Comparison of ENCODE assay signal across 17 mouse cellular contexts in genomic region chr11:104303088-104303960, GRCm38 (mm10).
A peak's percentile ranks its signal among the peaks of the same experiment; 100 is the strongest.
DNase-seq lines count a peak whose midpoint lies in the region; ATAC-seq and TF ChIP-seq lines count a peak whose summit lies in the region.
"Had no signal": no experiment of that assay in that cellular context is flagged by ENCODE, and none has a peak within 500 bp of the region (broad histone marks: within the 10 kb centered on the region; RNA-seq: fewer than 3 reads in every experiment).

No protein-coding gene starts in this region.

- WGBS in embryonic facial prominence, embryonic 11.5 days: 25% methylated on average over 8 of the region's 8 CpGs
- 25% methylated on average over 8 of the region's 8 CpGs for WGBS in limb, embryonic 15.5 days

- H3K36me3 ChIP-seq in embryonic facial prominence, embryonic 11.5 days (replicated peaks; ENCODE audit: control insufficient read depth, insufficient read depth, low read depth, low read length): no peaks in the 10 kb centered on the region
- H3K36me3 ChIP-seq in limb, embryonic 15.5 days: no peaks in the 10 kb centered on the region
- H3K36me3 ChIP-seq: embryonic facial prominence, embryonic 15.5 days; liver, embryonic 15.5 days had no signal

- H3K9ac ChIP-seq in embryonic facial prominence, embryonic 11.5 days (replicated peaks; ENCODE audit: low read length): no peak overlapping the region
- no peak overlapping the region for H3K9ac ChIP-seq in limb, embryonic 15.5 days
- H3K9ac ChIP-seq: embryonic facial prominence, embryonic 15.5 days; forebrain, postnatal 0 days; liver, embryonic 15.5 days had no signal

- ATAC-seq in embryonic facial prominence, embryonic 11.5 days (replicated peaks; ENCODE audit: insufficient number of reproducible peaks, low FRiP score, low TSS enrichment, low read depth): no peak
- 0 out of 2 replicates have a peak, but pooled peaks have one; percentile 50 for ATAC-seq in limb, embryonic 15.5 days (ENCODE audit: insufficient number of reproducible peaks, low FRiP score, low TSS enrichment, low read depth)
- ATAC-seq: forebrain, postnatal 0 days; hindbrain, postnatal 0 days had no signal

- peak overlapping the region; percentile 53; the same call in 1 of the 2 replicates for H3K27ac ChIP-seq in layer of hippocampus, adult 2 months
- no peak overlapping the region for H3K27ac ChIP-seq in embryonic facial prominence, embryonic 11.5 days (replicated peaks; ENCODE audit: low read depth, low read length)
- H3K27ac ChIP-seq in limb, embryonic 15.5 days: peak overlapping the region; percentile 33; the same call in 1 of the 2 replicates
- H3K27ac ChIP-seq: heart, adult 2 months; hindbrain, postnatal 0 days; liver, embryonic 15.5 days had no signal

- no peaks in the 10 kb centered on the region for H3K4me1 ChIP-seq in embryonic facial prominence, embryonic 11.5 days (ENCODE audit: control insufficient read depth, insufficient read depth, low read length)
- peaks cover 10% of the 10 kb centered on the region for H3K4me1 ChIP-seq in limb, embryonic 15.5 days

- no peaks in the 10 kb centered on the region for H3K27me3 ChIP-seq in embryonic facial prominence, embryonic 11.5 days (ENCODE audit: control insufficient read depth, insufficient read depth, low read length)
- H3K27me3 ChIP-seq in limb, embryonic 15.5 days: no peaks in the 10 kb centered on the region
- H3K27me3 ChIP-seq: embryonic facial prominence, embryonic 15.5 days; liver, embryonic 15.5 days had no signal

- no peak for TF ChIP-seq CTCF in layer of hippocampus, adult 2 months (conservative IDR thresholded peaks at IDR 0.05)

- no peak overlapping the region for H3K4me2 ChIP-seq in embryonic facial prominence, embryonic 11.5 days (ENCODE audit: low read depth, low read length)
- H3K4me2 ChIP-seq in limb, embryonic 15.5 days: no peak overlapping the region

- no peak for DNase-seq in layer of hippocampus, adult 2 months (ENCODE audit: low spot score in 2 of 2)
- DNase-seq in layer of hippocampus, postnatal 14 days (ENCODE audit: low spot score in 2 of 2): no peak
- DNase-seq in NIH3T3 (ENCODE audit: low read depth): peak; percentile 81
- peak; percentile 72 for DNase-seq in embryonic facial prominence, embryonic 11.5 days (ENCODE audit: low spot score)
- no peak for DNase-seq in retina, embryonic 14.5 days (ENCODE audit: low spot score)
- no peak for DNase-seq in spleen, postnatal 14 days (ENCODE audit: low spot score in 2 of 2)
- DNase-seq in spleen, postnatal 10 days (ENCODE audit: low spot score in 2 of 2): no peak
- DNase-seq: cerebellum, postnatal 10 days; heart, adult 2 months; kidney, adult 9 months; lung, postnatal 10 days; thymus, postnatal 4 days had no signal

- no peaks in the 10 kb centered on the region for H3K9me3 ChIP-seq in embryonic facial prominence, embryonic 11.5 days (replicated peaks; ENCODE audit: control insufficient read depth, low read length)
- no peaks in the 10 kb centered on the region for H3K9me3 ChIP-seq in limb, embryonic 15.5 days
- H3K9me3 ChIP-seq: embryonic facial prominence, embryonic 15.5 days; liver, embryonic 15.5 days had no signal

- H3K4me3 ChIP-seq in layer of hippocampus, adult 2 months: no peak overlapping the region
- H3K4me3 ChIP-seq in embryonic facial prominence, embryonic 11.5 days (ENCODE audit: low read depth, low read length): no peak overlapping the region
- H3K4me3 ChIP-seq in limb, embryonic 15.5 days: no peak overlapping the region
- H3K4me3 ChIP-seq: embryonic facial prominence, embryonic 15.5 days; heart, adult 2 months; liver, embryonic 15.5 days had no signal

Comparison
In these comparisons a context has a peak if more than half of its experiments do, and no peak if none do; other contexts are left out.
1. DNase-seq: peak in NIH3T3 (single experiment) and embryonic facial prominence, embryonic 11.5 days (single experiment); none in layer of hippocampus, adult 2 months (0 of 2), layer of hippocampus, postnatal 14 days (0 of 2), retina, embryonic 14.5 days (single experiment), spleen, postnatal 14 days (0 of 2) and spleen, postnatal 10 days (0 of 2).